Mouse (Mus musculus): ENCODE measurements around the gene Cep70.

Cep70 gene

GRCm38 (mm10) chr9:99320006-99320405, 76.8 kb downstream of the Cep70 start:
- DNase-seq (ENCODE audit: low spot score in 2 of 2) = no peak

GRCm38 (mm10) chr9:99325208-99325929, 82.2 kb downstream of the Cep70 start:
- no peak for DNase-seq (ENCODE audit: low spot score in 2 of 2)

GRCm38 (mm10) chr9:99325961-99326360, 82.8 kb downstream of the Cep70 start:
- no peak for DNase-seq (ENCODE audit: low spot score in 2 of 2)

DNA sequence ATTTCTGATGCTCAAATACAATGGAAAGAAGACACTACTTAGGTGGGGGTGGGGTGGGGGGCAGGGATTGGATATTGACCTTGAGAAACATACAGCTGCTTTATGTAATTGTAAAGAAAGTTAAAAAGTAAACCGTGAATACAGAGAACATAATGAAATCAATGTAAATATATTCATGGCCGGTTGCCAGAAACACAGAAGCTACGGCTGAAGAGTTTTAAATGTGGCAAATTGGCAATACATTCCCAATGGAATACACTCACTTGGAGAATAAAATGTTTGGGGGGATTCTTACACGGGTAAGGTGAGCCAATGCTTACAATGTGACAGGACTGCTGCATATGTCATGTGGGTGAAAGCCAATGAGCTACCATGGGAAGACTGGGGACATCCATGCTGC, 83.7 kb downstream of the Cep70 start:
- no peak for DNase-seq (ENCODE audit: low spot score in 2 of 2)

DNA sequence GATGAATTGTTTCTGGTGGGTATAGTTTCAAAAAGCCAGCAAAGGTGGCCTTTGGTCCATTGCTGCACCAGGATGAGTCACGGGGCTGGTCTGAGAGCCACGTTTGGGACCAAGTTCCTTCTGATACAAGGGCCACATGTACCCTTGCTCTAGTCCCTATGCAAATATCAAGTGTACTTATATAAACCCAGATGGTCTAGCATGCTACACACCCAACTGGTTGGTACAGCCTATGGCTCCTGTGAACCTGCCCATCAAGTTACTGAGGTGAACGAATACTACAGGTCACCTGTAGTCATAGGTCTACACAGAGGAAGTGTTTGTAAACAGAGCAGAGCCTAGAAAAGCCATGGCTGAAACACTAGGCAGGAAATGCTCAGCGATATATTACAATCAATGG, 93.4 kb downstream of the Cep70 start:
- no peak for DNase-seq (ENCODE audit: low spot score in 2 of 2)

GRCm38 (mm10) chr9:99338293-99338692, 95.1 kb downstream of the Cep70 start:
- no peak for DNase-seq (ENCODE audit: low spot score in 2 of 2)

DNA sequence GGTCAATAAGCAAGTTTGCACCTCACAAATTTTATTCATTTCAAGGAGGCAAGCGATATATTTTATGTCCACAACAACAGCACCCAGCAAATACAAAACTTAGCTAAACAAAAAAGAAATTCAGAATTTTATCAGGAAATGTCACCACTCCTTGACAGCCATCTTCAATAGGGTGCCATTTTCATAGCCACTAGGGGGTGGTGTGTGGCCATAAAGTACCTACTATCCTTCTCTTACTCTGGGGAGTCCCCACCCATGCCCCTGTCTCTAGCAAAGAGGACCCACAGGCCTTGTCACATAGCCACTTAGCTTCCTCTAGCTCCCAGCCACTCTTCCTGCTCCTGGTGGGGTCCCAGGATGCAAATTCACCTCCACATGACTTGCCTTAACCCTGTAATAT, 96.0 kb downstream of the Cep70 start:
- no peak for DNase-seq (ENCODE audit: low spot score in 2 of 2)

- no peak for DNase-seq (ENCODE audit: low spot score in 2 of 2)
Observed at GRCm38 (mm10) chr9:99340126-99340525, 97.0 kb downstream of the Cep70 start.

DNA sequence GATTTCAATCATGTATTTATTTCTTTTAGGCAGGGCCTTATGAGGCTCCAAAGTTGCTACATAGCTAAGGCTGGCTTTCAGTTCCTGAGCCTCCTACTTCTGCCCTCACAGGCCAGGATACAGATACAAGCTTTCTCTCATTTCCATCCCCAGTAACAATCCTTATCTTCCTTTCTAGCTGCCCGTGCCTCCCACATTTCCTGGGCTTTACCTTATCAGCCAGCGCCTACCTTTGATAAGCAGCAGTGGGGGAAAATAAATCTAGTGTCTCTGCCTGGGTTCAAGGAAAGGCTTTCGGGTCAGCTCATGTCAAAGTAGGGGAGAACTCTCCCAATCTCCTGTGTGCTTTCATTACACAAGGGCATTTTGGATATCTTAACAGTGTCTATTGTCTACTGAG, 98.4 kb downstream of the Cep70 start:
- DNase-seq (ENCODE audit: low spot score in 2 of 2) = no peak

DNA sequence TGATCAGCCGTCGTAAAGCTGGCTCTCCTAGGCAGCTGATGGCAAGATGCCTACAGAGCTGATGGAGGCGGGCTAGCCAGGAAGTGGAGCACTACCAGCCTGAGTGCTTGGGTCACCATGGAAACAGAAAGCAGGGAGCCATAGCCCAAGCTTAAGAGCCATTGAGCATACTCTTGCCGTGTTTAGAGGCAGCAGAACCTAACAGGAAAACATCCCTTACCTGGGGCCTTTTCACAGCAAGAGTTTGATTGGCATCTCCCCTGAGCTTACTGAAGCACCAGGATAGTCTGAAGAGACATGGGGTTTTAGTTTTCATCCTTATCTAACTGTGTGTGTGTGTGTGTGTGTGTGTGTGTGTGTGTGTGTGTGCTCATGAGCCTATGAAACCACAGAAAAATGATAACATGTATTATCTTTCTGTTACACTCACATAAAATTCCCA, 102.2 kb downstream of the Cep70 start:
- peak; percentile 68 to 75 for DNase-seq (ENCODE audit: low spot score in 2 of 2)

Data from right cerebral cortex, adult 2 months (tissue).